Mouse (Mus musculus) forebrain, embryonic 14.5 days (tissue): Measurements from ENCODE around the gene Capn7. TPM values are rescaled to one million over a fixed set of nuclear protein-coding genes. Genes with fewer than 3 reads are reported as not detected.

Experiments used
- ATAC-seq: fragments of 200-750 bp; cut with Nextera tagmentation; 2 replicates; pipeline ENCODE4 v1.8.0; 2017; ENCODE audit warnings: mild to moderate bottlenecking, moderate library complexity
- DNase-seq: peaks from one replicate; pipeline ENCODE4 v3.0.0-alpha.2; 2015; ENCODE audit warnings: low spot score
- H3K27ac ChIP-seq: fragments of 300-500 bp; sonication (generic); 2 replicates; pipeline ENCODE4 v1.5.1; 2014; ENCODE audit warnings: low read depth, mild to moderate bottlenecking, control low read depth, low read length, moderate library complexity
- H3K27me3 ChIP-seq: fragments of 300-500 bp; sonication (generic); replicated peaks from 2 replicates; pipeline ENCODE4 v1.6.1; 2014; ENCODE audit warnings: low read length, control low read depth, mixed read lengths; ENCODE audit not compliant: control insufficient read depth, insufficient read depth
- H3K36me3 ChIP-seq: fragments of 300-500 bp; sonication (generic); 2 replicates; pipeline ENCODE4 v1.6.1; 2014; ENCODE audit warnings: low read length, control low read depth; ENCODE audit not compliant: control insufficient read depth, insufficient read depth
- H3K4me1 ChIP-seq: fragments of 300-500 bp; sonication (generic); 2 replicates; pipeline ENCODE4 v1.6.1; 2014; ENCODE audit warnings: antibody characterized with exemption, low read length, control low read depth; ENCODE audit not compliant: control insufficient read depth, insufficient read depth
- H3K4me2 ChIP-seq: fragments of 300-500 bp; sonication (generic); 2 replicates; pipeline ENCODE4 v1.6.1; 2014; ENCODE audit warnings: mild to moderate bottlenecking, control low read depth, low read length
- H3K4me3 ChIP-seq: fragments of 300-500 bp; sonication (generic); 2 replicates; pipeline ENCODE4 v1.5.1; 2014; ENCODE audit warnings: low read depth, low read length, control low read depth
- H3K9ac ChIP-seq: fragments of 300-500 bp; sonication (generic); 2 replicates; pipeline ENCODE4 v1.6.1; 2014; ENCODE audit warnings: mild to moderate bottlenecking, low read length, control low read depth, moderate library complexity
- H3K9me3 ChIP-seq: fragments of 300-500 bp; sonication (generic); replicated peaks from 2 replicates; pipeline ENCODE4 v1.6.1; 2016; ENCODE audit warnings: low read length, control low read depth, mixed read lengths; ENCODE audit not compliant: control insufficient read depth
- WGBS: fragments of 180-500 bp; shearing (Covaris S2); extraction: QIAGEN DNeasy Blood & Tissue Kit; methylation state at CpG from one replicate; pipeline ENCODE4 v1.1.7; 2014; 5-methylcytosine and 5-hydroxymethylcytosine counted together
- polyA plus RNA-seq: library from polyadenylated mRNA; unstranded; fragments of >200 nt; fragmentation: Nextera tagmentation; extraction: Ambion mirVana; gene quantifications from 2 replicates; pipeline ENCODE4 v1.2.1, GENCODE M21; 2014

The Capn7 gene
- polyA plus RNA-seq, 1 experiment from 2014 or later, result 61.9 TPM

GRCm38 (mm10) chr14:31410737-31411136 lies 74.3 kb downstream of the Capn7 start:
- WGBS, result 91% methylated on average over 4 of the region's 4 CpGs
- H3K4me1 ChIP-seq, result 0 out of 2 replicates have a peak, but pooled peaks cover 2% of the 10 kb centered on the region

GRCm38 (mm10) chr14:31412651-31413056 lies 76.2 kb downstream of the Capn7 start:
- no peak for ATAC-seq
- Histone ChIP-seq H3K9ac (no peak overlapping the region), H3K27me3 (no peaks in the 10 kb centered on the region), H3K4me1 (0 out of 2 replicates have a peak, but pooled peaks cover 2% of the 10 kb centered on the region), H3K4me2 (no peak overlapping the region), H3K9me3 (no peaks in the 10 kb centered on the region), H3K4me3 (no peak overlapping the region), H3K36me3 (peaks cover 17% of the 10 kb centered on the region; the same call in 1 of the 2 replicates), H3K27ac (no peak overlapping the region)
- 87% methylated on average over 10 of the region's 10 CpGs for whole genome bisulfite sequencing
- DNase-seq, result no peak

More at GRCm38 (mm10) chr14:31410737-31411136, 74.3 kb downstream of the Capn7 start:
- no peak overlapping the region for H3K27ac ChIP-seq
- H3K4me2 ChIP-seq, result no peak overlapping the region
- H3K9me3 ChIP-seq, result no peaks in the 10 kb centered on the region
- H3K4me3 ChIP-seq, result no peak overlapping the region
- H3K36me3 ChIP-seq, result peaks cover 24% of the 10 kb centered on the region
- no peak for ATAC-seq
- DNase-seq, result no peak
- H3K27me3 ChIP-seq, result no peaks in the 10 kb centered on the region
- no peak overlapping the region for H3K9ac ChIP-seq

- Histone ChIP-seq H3K36me3 (peaks cover 17% of the 10 kb centered on the region; the same call in 1 of the 2 replicates), H3K27ac (no peak overlapping the region), H3K4me2 (no peak overlapping the region), H3K9ac (no peak overlapping the region), H3K4me1 (0 out of 2 replicates have a peak, but pooled peaks cover 2% of the 10 kb centered on the region), H3K9me3 (no peaks in the 10 kb centered on the region), H3K4me3 (no peak overlapping the region), H3K27me3 (no peaks in the 10 kb centered on the region)
- 28% methylated on average over 6 of the region's 6 CpGs for whole genome bisulfite sequencing
- DNase-seq, result no peak
- no peak for ATAC-seq
These were observed 77.1 kb downstream of the Capn7 start for GRCm38 (mm10) chr14:31413475-31414086.

GRCm38 (mm10) chr14:31414235-31414966 lies 78.0 kb downstream of the Capn7 start:
- no peak overlapping the region for H3K4me3 ChIP-seq
- peaks cover 14% of the 10 kb centered on the region; the same call in 1 of the 2 replicates for H3K36me3 ChIP-seq
- no peak overlapping the region for H3K9ac ChIP-seq
- 80% methylated on average over 10 of the region's 10 CpGs for WGBS
- no peaks in the 10 kb centered on the region for H3K27me3 ChIP-seq
- H3K9me3 ChIP-seq, result no peaks in the 10 kb centered on the region
- H3K4me2 ChIP-seq, result no peak overlapping the region
- H3K4me1 ChIP-seq, result 0 out of 2 replicates have a peak, but pooled peaks cover 2% of the 10 kb centered on the region
- H3K27ac ChIP-seq, result no peak overlapping the region
- no peak for ATAC-seq
- DNase-seq, result no peak

GRCm38 (mm10) chr14:31414967-31415376 lies 78.5 kb downstream of the Capn7 start:
- no peak for ATAC-seq
- Histone ChIP-seq H3K4me1 (0 out of 2 replicates have a peak, but pooled peaks cover 2% of the 10 kb centered on the region), H3K4me3 (no peak overlapping the region), H3K27ac (no peak overlapping the region), H3K9me3 (no peaks in the 10 kb centered on the region), H3K9ac (no peak overlapping the region), H3K4me2 (no peak overlapping the region), H3K27me3 (no peaks in the 10 kb centered on the region), H3K36me3 (peaks cover 14% of the 10 kb centered on the region; the same call in 1 of the 2 replicates)
- no peak for DNase-seq
- 84% methylated on average over 7 of the region's 7 CpGs for WGBS

GRCm38 (mm10) chr14:31416411-31416810 lies 80.0 kb downstream of the Capn7 start:
- WGBS, result 79% methylated on average over 3 of the region's 3 CpGs
- H3K4me3 ChIP-seq, result no peak overlapping the region
- ATAC-seq (no peak), DNase-seq (no peak)
- no peak overlapping the region for H3K27ac ChIP-seq
- H3K9me3 ChIP-seq, result no peaks in the 10 kb centered on the region
- no peaks in the 10 kb centered on the region for H3K27me3 ChIP-seq
- H3K36me3 ChIP-seq, result 0 out of 2 replicates have a peak, but pooled peaks cover 5% of the 10 kb centered on the region
- no peak overlapping the region for H3K4me2 ChIP-seq
- H3K4me1 ChIP-seq, result 0 out of 2 replicates have a peak, but pooled peaks cover 2% of the 10 kb centered on the region
- H3K9ac ChIP-seq, result no peak overlapping the region

GRCm38 (mm10) chr14:31416835-31417549 lies 80.6 kb downstream of the Capn7 start:
- Histone ChIP-seq H3K27ac (no peak overlapping the region), H3K4me2 (no peak overlapping the region), H3K4me1 (0 out of 2 replicates have a peak, but pooled peaks cover 2% of the 10 kb centered on the region), H3K27me3 (no peaks in the 10 kb centered on the region), H3K9me3 (no peaks in the 10 kb centered on the region), H3K36me3 (0 out of 2 replicates have a peak, but pooled peaks cover 5% of the 10 kb centered on the region), H3K4me3 (no peak overlapping the region), H3K9ac (no peak overlapping the region)
- ATAC-seq (no peak), DNase-seq (no peak)
- 66% methylated on average over 16 of the region's 16 CpGs for WGBS

- Histone ChIP-seq H3K36me3 (no peaks in the 10 kb centered on the region), H3K9ac (no peak overlapping the region), H3K4me3 (no peak overlapping the region), H3K27ac (no peak overlapping the region), H3K27me3 (no peaks in the 10 kb centered on the region), H3K4me2 (no peak overlapping the region), H3K4me1 (peaks cover 7% of the 10 kb centered on the region; the same call in 1 of the 2 replicates), H3K9me3 (no peaks in the 10 kb centered on the region)
- ATAC-seq (no peak), DNase-seq (no peak)
- WGBS, result 32% methylated on average over 4 of the region's 4 CpGs
These were observed 82.8 kb downstream of the Capn7 start for GRCm38 (mm10) chr14:31419279-31419678.
